Mouse (Mus musculus) frontal cortex, postnatal 14 days (tissue): ENCODE results near the gene Rassf2.

Experiments used
- DNase-seq, 2 experiments: peaks; one replicate each; pipeline ENCODE4 v3.0.0; 2022; ENCODE audit warnings: low spot score in 2 of 2

Rassf2 gene

GRCm38 (mm10) chr2:131954835-131955234 is 75.2 kb downstream of the Rassf2 start:
- no peak for DNase-seq

GRCm38 (mm10) chr2:131953711-131954110 is 76.3 kb downstream of the Rassf2 start:
- DNase-seq: no peak

- DNase-seq: no peak
Measured at GRCm38 (mm10) chr2:131952961-131953538, 77.0 kb downstream of the Rassf2 start.

DNA sequence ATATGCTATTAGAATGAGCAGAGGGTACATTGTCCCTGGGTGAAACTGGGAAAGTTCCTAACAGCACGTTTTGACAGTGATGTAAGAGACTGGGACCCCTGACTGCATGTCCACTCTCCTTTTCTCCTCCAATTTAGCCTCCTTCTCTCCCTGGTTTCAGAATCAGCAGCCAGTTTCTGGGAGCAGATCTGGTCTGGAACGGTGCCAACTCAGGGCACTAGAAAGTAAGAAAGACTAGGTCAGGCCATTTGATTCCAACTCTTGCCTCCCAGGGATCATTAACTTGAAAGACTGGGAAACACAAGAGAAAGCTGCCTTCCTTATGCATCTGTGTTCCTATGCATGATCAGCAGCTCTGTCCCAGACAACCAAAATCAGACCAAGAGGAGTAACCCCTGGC is 77.6 kb downstream of the Rassf2 start:
- DNase-seq: no peak

DNA sequence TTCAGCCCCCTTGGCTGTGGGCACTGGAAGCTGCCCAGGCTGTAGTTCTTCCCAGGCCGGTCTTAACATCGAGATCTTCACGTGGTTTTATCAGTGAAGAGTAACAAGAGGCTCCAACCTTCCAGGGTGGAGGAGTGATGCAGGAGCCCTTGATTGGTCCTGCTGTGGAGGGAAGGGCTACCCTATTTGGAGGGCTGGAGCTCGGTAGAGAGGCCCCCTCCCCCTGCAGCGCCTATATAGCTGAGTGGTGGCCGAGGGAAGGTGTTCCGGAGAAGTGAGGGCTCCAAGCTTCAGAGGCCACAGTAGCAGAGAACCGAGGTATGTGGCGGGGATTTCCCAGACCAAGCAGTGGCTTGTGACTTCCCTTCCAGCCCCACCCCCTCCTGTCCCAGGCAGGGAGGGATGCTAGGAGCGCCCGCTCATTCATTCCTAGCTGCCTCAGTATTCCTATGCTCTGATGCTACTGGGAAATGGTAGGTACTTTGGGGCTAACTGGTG is 79.4 kb downstream of the Rassf2 start, which contains the start of gene Prnd:
TSS of gene Prnd (plus strand) at position 264 of the 498 bp plus-strand sequence.
- no peak for DNase-seq

- peak in 1 of 2 experiments; percentile 61 for DNase-seq
Measured at GRCm38 (mm10) chr2:131949767-131950597, 80.1 kb downstream of the Rassf2 start.

- DNase-seq: no peak
Measured at GRCm38 (mm10) chr2:131948916-131949639, 81.0 kb downstream of the Rassf2 start.

GRCm38 (mm10) chr2:131948156-131948555 is 81.9 kb downstream of the Rassf2 start:
- no peak for DNase-seq

GRCm38 (mm10) chr2:131946351-131946750 is 83.7 kb downstream of the Rassf2 start:
- no peak for DNase-seq

DNA sequence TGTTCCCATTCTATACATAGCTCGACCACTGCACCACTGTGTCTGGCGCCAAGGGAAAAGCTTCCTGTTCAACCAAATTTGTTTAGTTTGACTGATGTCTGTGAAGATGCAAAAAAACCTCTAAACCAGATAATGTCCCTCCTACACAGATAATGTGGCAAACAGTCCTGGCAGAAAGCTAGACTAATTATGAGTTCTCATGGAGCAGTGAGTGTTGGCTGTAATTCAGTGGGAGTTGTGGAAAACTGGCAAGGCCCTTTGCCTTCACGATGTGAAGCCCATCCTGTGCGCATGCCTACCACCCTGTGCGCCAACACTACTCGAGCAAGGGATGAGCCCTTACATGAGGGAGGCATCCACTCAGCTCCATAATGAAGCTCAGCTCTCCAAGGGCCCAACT is 84.3 kb downstream of the Rassf2 start:
- no peak for DNase-seq

GRCm38 (mm10) chr2:131945225-131945624 is 84.8 kb downstream of the Rassf2 start:
- no peak for DNase-seq

DNA sequence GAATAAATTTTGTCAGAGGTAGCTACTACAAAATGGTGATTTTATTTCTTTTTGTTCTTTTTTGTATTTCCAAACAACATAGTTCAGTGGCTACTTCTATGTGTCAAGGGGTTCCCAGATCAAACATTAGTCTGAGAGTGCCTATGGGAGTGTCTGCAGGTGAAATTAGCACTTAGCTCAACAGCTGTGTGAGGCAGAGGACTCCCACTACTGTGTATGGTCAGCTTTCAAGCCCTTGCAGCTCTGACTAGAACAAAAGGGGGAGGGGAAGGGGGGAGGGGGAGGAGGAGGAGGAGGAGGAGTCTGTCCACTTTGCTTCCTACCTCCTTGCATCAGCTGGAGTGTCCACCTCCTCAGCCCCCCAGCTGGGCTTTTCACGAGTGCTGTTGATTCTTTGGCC is 85.7 kb downstream of the Rassf2 start:
- DNase-seq: no peak

- no peak for DNase-seq
Measured at GRCm38 (mm10) chr2:131941501-131941900, 88.6 kb downstream of the Rassf2 start.

- DNase-seq: no peak
Measured at GRCm38 (mm10) chr2:131940506-131940905, 89.6 kb downstream of the Rassf2 start.
